Mouse (Mus musculus) liver, adult 2 months (tissue): ENCODE measurements around the gene Tsg101.

Source experiments
- CTCF ChIP-seq: fragments of 200-500 bp; IDR thresholded peaks from 2 replicates; pipeline ENCODE4 v1.5.1; 2011; ENCODE audit warnings: low read depth, low read length, control low read depth
- POLR2A ChIP-seq: fragments of 200-500 bp; IDR thresholded peaks from 2 replicates; pipeline ENCODE4 v1.6.1; 2011; ENCODE audit warnings: low read length, control low read depth; ENCODE audit not compliant: insufficient read depth; ENCODE audit errors: extremely low read depth

DNA sequence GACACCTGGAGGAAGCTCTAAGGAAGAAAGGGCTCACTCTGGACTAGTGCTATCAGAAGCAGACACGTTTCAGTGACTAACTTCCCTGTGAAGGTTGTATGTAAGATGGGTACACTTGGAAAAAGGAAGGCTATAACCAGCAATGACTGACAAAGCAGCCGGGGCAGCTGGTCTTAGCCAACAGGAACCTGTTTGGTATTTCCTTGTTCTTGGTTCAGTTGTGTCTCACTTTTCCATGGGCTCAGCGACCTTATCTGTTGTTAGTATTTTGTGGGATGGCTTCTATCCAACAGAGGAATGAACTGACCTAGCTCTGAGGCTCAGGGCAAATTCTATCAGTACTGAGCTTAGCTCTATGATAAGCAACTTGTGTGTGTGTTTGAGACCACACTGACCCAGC is 41.2 kb upstream of the Tsg101 start:
- no peak for TF ChIP-seq CTCF
- TF ChIP-seq POLR2A: no peak
